In the genomic region with DNA sequence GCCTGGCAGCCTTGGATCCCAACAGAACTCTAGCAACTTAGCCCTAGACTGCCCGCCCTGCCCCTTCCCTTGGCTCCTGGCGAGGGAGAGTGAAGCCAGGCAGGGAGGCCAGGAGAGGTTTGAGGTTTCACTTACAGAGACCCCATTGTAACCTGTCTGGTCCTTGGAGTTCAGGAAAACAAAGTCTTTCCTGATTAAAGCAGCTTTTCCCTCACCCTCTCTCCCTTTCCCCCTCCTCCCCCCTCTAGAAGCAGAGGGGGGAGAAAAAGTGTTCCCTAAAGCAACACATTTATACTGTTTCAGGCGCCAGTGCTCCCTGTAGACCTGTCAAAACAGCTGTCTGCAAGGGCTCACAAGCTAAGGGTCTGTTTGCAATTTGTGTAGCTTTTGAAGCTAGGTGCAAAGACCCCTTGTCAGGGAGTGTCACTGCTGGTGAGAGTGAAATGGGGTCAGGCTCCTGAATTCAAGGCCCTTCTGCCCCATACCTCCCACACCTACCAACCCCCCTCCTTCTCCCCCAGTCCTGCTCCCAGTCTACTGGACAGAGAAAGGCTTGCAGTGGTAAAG, we compare ENCODE assay signal across 14 mouse cellular contexts. TPM values are rescaled to one million over a fixed set of nuclear protein-coding genes. Genes with fewer than 3 reads are reported as not detected.
A peak's percentile ranks its signal among the peaks of the same experiment; 100 is the strongest.
DNase-seq lines count a peak whose midpoint lies in the region; ATAC-seq and TF ChIP-seq lines count a peak whose summit lies in the region.
"Had no signal": no experiment of that assay in that cellular context is flagged by ENCODE, and none has a peak within 500 bp of the region (broad histone marks: within the 10 kb centered on the region; RNA-seq: fewer than 3 reads in every experiment).

No protein-coding gene starts in this region.

- no peak for TF ChIP-seq POLR2A in cerebellum, adult 2 months (IDR thresholded peaks at IDR 0.05; ENCODE audit: borderline replicate concordance, insufficient read depth, low read length)

- no peaks in the 10 kb centered on the region for H3K9me3 ChIP-seq in kidney, postnatal 0 days (replicated peaks; ENCODE audit: low read length)
- no peaks in the 10 kb centered on the region for H3K9me3 ChIP-seq in embryonic facial prominence, embryonic 11.5 days (replicated peaks; ENCODE audit: control insufficient read depth, low read length)
- H3K9me3 ChIP-seq in forebrain, embryonic 15.5 days, result no peaks in the 10 kb centered on the region
- no peaks in the 10 kb centered on the region for H3K9me3 ChIP-seq in midbrain, postnatal 0 days (ENCODE audit: low read length)
- H3K9me3 ChIP-seq: G1E had no signal

- peak; percentile 35 for DNase-seq in kidney, postnatal 0 days (ENCODE audit: low spot score)
- no peak for DNase-seq in kidney, postnatal 25 days
- peak; percentile 86 for DNase-seq in embryonic facial prominence, embryonic 11.5 days (ENCODE audit: low spot score)
- no peak for DNase-seq in midbrain, postnatal 0 days (ENCODE audit: low spot score)
- no peak for DNase-seq in cerebellum, adult 2 months
- DNase-seq in adrenal gland, postnatal 36 days, result no peak
- DNase-seq: adrenal gland, adult 8-10 months; kidney, postnatal 14 days; spleen, adult 18-20 months had no signal

- 2% methylated on average over 3 of the region's 3 CpGs for WGBS in kidney, postnatal 0 days
- WGBS in embryonic facial prominence, embryonic 11.5 days, result 2% methylated on average over 3 of the region's 3 CpGs
- WGBS in forebrain, embryonic 15.5 days, result 21% methylated on average over 3 of the region's 3 CpGs
- WGBS in midbrain, postnatal 0 days, result 44% methylated on average over 3 of the region's 3 CpGs
- WGBS in cerebellum, adult 2 months, result 77% methylated on average over 3 of the region's 3 CpGs

- TF ChIP-seq CTCF in kidney, postnatal 0 days (IDR thresholded peaks at IDR 0.05; ENCODE audit: low read depth), result no peak
- no peak for TF ChIP-seq CTCF in midbrain, postnatal 0 days (IDR thresholded peaks at IDR 0.05)
- no peak for TF ChIP-seq CTCF in cerebellum, adult 2 months (IDR thresholded peaks at IDR 0.05; ENCODE audit: borderline replicate concordance, insufficient read depth, low read depth, low read length)

- no peaks in the 10 kb centered on the region for H3K36me3 ChIP-seq in kidney, postnatal 0 days (ENCODE audit: insufficient read depth, low read length)
- no peaks in the 10 kb centered on the region for H3K36me3 ChIP-seq in embryonic facial prominence, embryonic 11.5 days (replicated peaks; ENCODE audit: control insufficient read depth, insufficient read depth, low read depth, low read length)
- no peaks in the 10 kb centered on the region for H3K36me3 ChIP-seq in forebrain, embryonic 15.5 days
- H3K36me3 ChIP-seq in midbrain, postnatal 0 days (ENCODE audit: insufficient read depth, low read length), result no peaks in the 10 kb centered on the region
- H3K36me3 ChIP-seq: G1E had no signal

- H3K9ac ChIP-seq in kidney, postnatal 0 days (ENCODE audit: low read depth, low read length), result no peak overlapping the region
- H3K9ac ChIP-seq in embryonic facial prominence, embryonic 11.5 days (replicated peaks; ENCODE audit: low read length), result peak overlapping the region; percentile 60
- H3K9ac ChIP-seq in forebrain, embryonic 15.5 days (replicated peaks), result no peak overlapping the region
- H3K9ac ChIP-seq in midbrain, postnatal 0 days (replicated peaks; ENCODE audit: low read length, poor library complexity, severe bottlenecking), result no peak overlapping the region

- H3K4me3 ChIP-seq in kidney, postnatal 0 days (replicated peaks; ENCODE audit: low read depth, low read length), result no peak overlapping the region
- peak overlapping the region; percentile 38 for H3K4me3 ChIP-seq in embryonic facial prominence, embryonic 11.5 days (ENCODE audit: low read depth, low read length)
- no peak overlapping the region for H3K4me3 ChIP-seq in forebrain, embryonic 15.5 days
- H3K4me3 ChIP-seq in midbrain, postnatal 0 days (ENCODE audit: low read depth, low read length), result no peak overlapping the region
- no peak overlapping the region for H3K4me3 ChIP-seq in cerebellum, adult 2 months (replicated peaks; ENCODE audit: insufficient read depth, low read depth, low read length)
- H3K4me3 ChIP-seq: myocyte had no signal

- H3K27ac ChIP-seq in kidney, postnatal 0 days, result no peak overlapping the region
- peak overlapping the region; percentile 85 for H3K27ac ChIP-seq in embryonic facial prominence, embryonic 11.5 days (replicated peaks; ENCODE audit: low read depth, low read length)
- H3K27ac ChIP-seq in forebrain, embryonic 15.5 days (replicated peaks), result no peak overlapping the region
- H3K27ac ChIP-seq in midbrain, postnatal 0 days (ENCODE audit: low read depth, low read length), result no peak overlapping the region
- no peak overlapping the region for H3K27ac ChIP-seq in cerebellum, adult 2 months (ENCODE audit: insufficient read depth, low read length)

- H3K4me1 ChIP-seq in kidney, postnatal 0 days (replicated peaks; ENCODE audit: insufficient read depth, low read length), result 0 out of 2 replicates have a peak, but pooled peaks cover 4% of the 10 kb centered on the region
- H3K4me1 ChIP-seq in embryonic facial prominence, embryonic 11.5 days (ENCODE audit: control insufficient read depth, insufficient read depth, low read length), result peaks cover 3% of the 10 kb centered on the region
- peaks cover 15% of the 10 kb centered on the region for H3K4me1 ChIP-seq in forebrain, embryonic 15.5 days
- H3K4me1 ChIP-seq in midbrain, postnatal 0 days (ENCODE audit: insufficient read depth, low read length), result no peaks in the 10 kb centered on the region
- peaks cover 4% of the 10 kb centered on the region; the same call in 1 of the 2 replicates for H3K4me1 ChIP-seq in cerebellum, adult 2 months (ENCODE audit: control insufficient read depth, insufficient read depth, low read length)

- H3K4me2 ChIP-seq in kidney, postnatal 0 days (ENCODE audit: low read length), result 0 out of 2 replicates have a peak overlapping the region, but pooled peaks have one; percentile 27
- H3K4me2 ChIP-seq in embryonic facial prominence, embryonic 11.5 days (ENCODE audit: low read depth, low read length), result peak overlapping the region; percentile 46
- H3K4me2 ChIP-seq in forebrain, embryonic 15.5 days (replicated peaks), result no peak overlapping the region
- no peak overlapping the region for H3K4me2 ChIP-seq in midbrain, postnatal 0 days (ENCODE audit: low read depth, low read length, poor library complexity, severe bottlenecking)
- H3K4me2 ChIP-seq: liver, embryonic 11.5 days had no signal

- H3K27me3 ChIP-seq in kidney, postnatal 0 days (ENCODE audit: insufficient read depth, low read length), result no peaks in the 10 kb centered on the region
- H3K27me3 ChIP-seq in embryonic facial prominence, embryonic 11.5 days (ENCODE audit: control insufficient read depth, insufficient read depth, low read length), result no peaks in the 10 kb centered on the region
- no peaks in the 10 kb centered on the region; the same call in 1 of the 2 replicates for H3K27me3 ChIP-seq in forebrain, embryonic 15.5 days
- no peaks in the 10 kb centered on the region for H3K27me3 ChIP-seq in midbrain, postnatal 0 days (ENCODE audit: insufficient read depth, low read length)
- H3K27me3 ChIP-seq in cerebellum, adult 2 months (ENCODE audit: control insufficient read depth, insufficient read depth, low read length), result no peaks in the 10 kb centered on the region

- no peak for ATAC-seq in kidney, postnatal 0 days (replicated peaks; ENCODE audit: low FRiP score, low read depth)
- ATAC-seq in embryonic facial prominence, embryonic 11.5 days (replicated peaks; ENCODE audit: insufficient number of reproducible peaks, low FRiP score, low TSS enrichment, low read depth), result peak; percentile 94
- peak; percentile 57; the same call in 1 of the 2 replicates for ATAC-seq in forebrain, embryonic 15.5 days (replicated peaks)
- 0 out of 2 replicates have a peak, but pooled peaks have one; percentile 44 for ATAC-seq in midbrain, postnatal 0 days (ENCODE audit: low FRiP score)
- no peak for ATAC-seq in monocyte, adult 5-6 weeks (replicated peaks; ENCODE audit: insufficient number of reproducible peaks, low FRiP score, low TSS enrichment, poor library complexity, severe bottlenecking)

RNA-seq across cellular contexts. Expression of gene Col9a1, which starts 18.6 kb away (rescaled TPM):
- 5.5 and 6.3 TPM in 2 replicates for polyA plus RNA-seq in kidney, postnatal 0 days (2015; fragmentation: Nextera tagmentation; extraction: Ambion mirVana)
- polyA plus RNA-seq in embryonic facial prominence, embryonic 11.5 days (2014; fragmentation: Nextera tagmentation; extraction: Ambion mirVana), result 43.8 and 53.2 TPM in 2 replicates
- polyA plus RNA-seq in forebrain, embryonic 15.5 days (2015; fragmentation: Nextera tagmentation; extraction: Ambion mirVana), result 1.3 TPM in 2 replicates
- total RNA-seq in midbrain, postnatal 0 days (2014; rRNA removed), result 1.7 and 2.2 TPM in 2 replicates
- 1.2 and 1.6 TPM in 2 replicates for polyA plus RNA-seq in midbrain, postnatal 0 days (2015; fragmentation: Nextera tagmentation; extraction: Ambion mirVana)
- 0.79 and 0.87 TPM in 2 replicates for polyA plus RNA-seq in cerebellum, adult 2 months (2012; rRNA removed)
- total RNA-seq in adrenal gland, postnatal 36 days (2021), result not detected
- total RNA-seq in monocyte, adult 5-6 weeks (2017), result not detected in 3 replicates
- total RNA-seq: adrenal gland, adult 8-10 months had no signal
- polyA plus RNA-seq: G1E, myocyte had no signal

Comparison
In these comparisons a context has a peak if more than half of its experiments do, and no peak if none do; other contexts are left out.
1. DNase-seq: peak in kidney, postnatal 0 days (single experiment) and embryonic facial prominence, embryonic 11.5 days (single experiment); none in kidney, postnatal 25 days (0 of 2), midbrain, postnatal 0 days (single experiment), cerebellum, adult 2 months (0 of 2) and adrenal gland, postnatal 36 days (0 of 2).
2. ATAC-seq: peak in embryonic facial prominence, embryonic 11.5 days (single experiment), forebrain, embryonic 15.5 days (single experiment) and midbrain, postnatal 0 days (single experiment); none in kidney, postnatal 0 days (single experiment) and monocyte, adult 5-6 weeks (single experiment).
3. H3K4me2 ChIP-seq: peak in kidney, postnatal 0 days (single experiment) and embryonic facial prominence, embryonic 11.5 days (single experiment); none in forebrain, embryonic 15.5 days (single experiment) and midbrain, postnatal 0 days (single experiment).